Mouse (Mus musculus) intestine, postnatal 0 days (tissue): ENCODE measurements around the gene Lancl1. TPM values are rescaled to one million over a fixed set of nuclear protein-coding genes. Genes with fewer than 3 reads are reported as not detected.
A peak's percentile ranks its signal among the peaks of the same experiment; 100 is the strongest.

ENCODE experiments used
- ATAC-seq: fragments of 200-750 bp; cut with Nextera tagmentation; 2 replicates; pipeline ENCODE4 v1.8.0; 2017; ENCODE audit warnings: mild to moderate bottlenecking, moderate TSS enrichment, moderate library complexity
- H3K27ac ChIP-seq: fragments of 300-500 bp; sonication (generic); 2 replicates; pipeline ENCODE4 v1.5.1; 2014; ENCODE audit warnings: mild to moderate bottlenecking, low read depth, low read length, moderate library complexity
- H3K27me3 ChIP-seq: fragments of 300-500 bp; sonication (generic); replicated peaks from 2 replicates; pipeline ENCODE4 v1.6.1; 2014; ENCODE audit warnings: low read length, mixed read lengths; ENCODE audit not compliant: control insufficient read depth, insufficient read depth
- H3K36me3 ChIP-seq: fragments of 300-500 bp; sonication (generic); 2 replicates; pipeline ENCODE4 v1.6.1; 2014; ENCODE audit warnings: mild to moderate bottlenecking, moderate library complexity; ENCODE audit not compliant: control insufficient read depth, insufficient read depth
- H3K4me1 ChIP-seq: fragments of 300-500 bp; sonication (generic); replicated peaks from 2 replicates; pipeline ENCODE4 v1.6.1; 2014; ENCODE audit warnings: antibody characterized with exemption, low read length, mixed read lengths; ENCODE audit not compliant: control insufficient read depth, insufficient read depth
- H3K4me2 ChIP-seq: fragments of 300-500 bp; sonication (generic); replicated peaks from 2 replicates; pipeline ENCODE4 v1.6.1; 2014; ENCODE audit warnings: low read depth, mild to moderate bottlenecking, moderate library complexity
- H3K4me3 ChIP-seq: fragments of 300-500 bp; sonication (generic); 2 replicates; pipeline ENCODE4 v1.5.1; 2014; ENCODE audit warnings: low read depth, low read length
- H3K9ac ChIP-seq: fragments of 300-500 bp; sonication (generic); 2 replicates; pipeline ENCODE4 v1.6.1; 2014; ENCODE audit warnings: mild to moderate bottlenecking, low read depth, low read length
- H3K9me3 ChIP-seq: fragments of 300-500 bp; sonication (generic); 2 replicates; pipeline ENCODE4 v1.6.1; 2016; ENCODE audit warnings: mixed run types; ENCODE audit not compliant: control insufficient read depth
- CTCF ChIP-seq: sonication (generic); IDR thresholded peaks from 2 replicates; pipeline ENCODE4 v1.5.1; 2016; ENCODE audit warnings: low read depth, mild to moderate bottlenecking, control low read depth, antibody characterized with exemption, moderate library complexity
- WGBS: fragments of 180-500 bp; shearing (Covaris S2); extraction: QIAGEN DNeasy Blood & Tissue Kit; methylation state at CpG from one replicate; pipeline ENCODE4 v1.1.7; 2014; 5-methylcytosine and 5-hydroxymethylcytosine counted together
- polyA plus RNA-seq: library from polyadenylated mRNA; unstranded; fragments of >200 nt; fragmentation: Nextera tagmentation; extraction: Ambion mirVana; gene quantifications from 2 replicates; pipeline ENCODE4 v1.2.1, GENCODE M21; 2015

Lancl1 gene
- polyA plus RNA-seq, 1 experiment from 2014 or later = 32.9 TPM

- Histone ChIP-seq H3K27me3 (no peaks in the 10 kb centered on the region), H3K4me1 (no peaks in the 10 kb centered on the region; the same call in 1 of the 2 replicates), H3K4me3 (peak overlapping the region; percentile 93), H3K27ac (no peak overlapping the region), H3K9me3 (no peaks in the 10 kb centered on the region), H3K4me2 (peak overlapping the region; percentile 88), H3K36me3 (no peaks in the 10 kb centered on the region), H3K9ac (peak overlapping the region; percentile 65)
- 5% methylated on average over 5 of the region's 5 CpGs for WGBS
- ATAC-seq = 0 out of 2 replicates have a peak, but pooled peaks have one; percentile 7
- TF ChIP-seq CTCF = no peak
Observed at GRCm38 (mm10) chr1:67039083-67039482, 411 bp upstream of the Lancl1 start.

- no peak for TF ChIP-seq CTCF
- ATAC-seq = no peak
- no peak overlapping the region for H3K4me2 ChIP-seq
- H3K36me3 ChIP-seq = peaks cover 9% of the 10 kb centered on the region
- H3K4me3 ChIP-seq = no peak overlapping the region
- no peaks in the 10 kb centered on the region for H3K9me3 ChIP-seq
- H3K27me3 ChIP-seq = no peaks in the 10 kb centered on the region
- H3K27ac ChIP-seq = no peak overlapping the region
- no peaks in the 10 kb centered on the region; the same call in 1 of the 2 replicates for H3K4me1 ChIP-seq
- H3K9ac ChIP-seq = no peak overlapping the region
Observed at GRCm38 (mm10) chr1:67037198-67037597, 1.5 kb downstream of the Lancl1 start.

DNA sequence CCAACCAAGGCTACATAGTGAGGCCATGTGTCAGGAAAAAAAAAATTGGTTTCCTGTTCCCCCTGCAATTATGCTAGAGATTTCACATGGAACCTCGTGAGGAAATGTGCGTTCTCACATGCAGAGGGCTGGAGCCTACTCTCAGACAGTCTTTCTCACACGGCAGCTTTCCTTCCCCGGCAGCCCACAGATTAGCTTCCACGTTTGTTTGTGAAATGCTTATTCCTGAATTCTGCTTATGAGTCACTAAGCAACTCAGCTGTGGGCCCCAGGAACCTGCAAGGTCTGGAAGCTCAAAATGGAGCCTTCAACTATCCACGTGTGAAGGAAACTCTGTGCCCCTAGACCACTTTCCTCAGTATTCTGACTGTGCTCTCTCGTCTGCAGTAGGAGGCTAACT is 5.4 kb downstream of the Lancl1 start:
- 79% methylated on average over 7 of the region's 7 CpGs for WGBS
- Histone ChIP-seq H3K27me3 (no peaks in the 10 kb centered on the region), H3K4me1 (no peaks in the 10 kb centered on the region; the same call in 1 of the 2 replicates), H3K9me3 (no peaks in the 10 kb centered on the region), H3K4me2 (no peak overlapping the region), H3K27ac (0 out of 2 replicates have a peak overlapping the region, but pooled peaks have one; percentile 7), H3K9ac (no peak overlapping the region), H3K4me3 (no peak overlapping the region), H3K36me3 (peaks cover 24% of the 10 kb centered on the region)
- ATAC-seq = no peak
- TF ChIP-seq CTCF = no peak

GRCm38 (mm10) chr1:67026927-67027511 is 11.7 kb downstream of the Lancl1 start:
- H3K4me3 ChIP-seq = no peak overlapping the region
- ATAC-seq = no peak

GRCm38 (mm10) chr1:67026142-67026541 is 12.5 kb downstream of the Lancl1 start:
- no peaks in the 10 kb centered on the region for H3K9me3 ChIP-seq
- H3K4me1 ChIP-seq = no peaks in the 10 kb centered on the region
- H3K27ac ChIP-seq = no peak overlapping the region
- H3K4me2 ChIP-seq = no peak overlapping the region
- peaks cover 20% of the 10 kb centered on the region; the same call in 1 of the 2 replicates for H3K36me3 ChIP-seq
- H3K4me3 ChIP-seq = no peak overlapping the region
- H3K9ac ChIP-seq = no peak overlapping the region
- ATAC-seq = no peak
- H3K27me3 ChIP-seq = no peaks in the 10 kb centered on the region
- WGBS = 53% methylated on average over 2 of the region's 2 CpGs
- no peak for TF ChIP-seq CTCF

More at GRCm38 (mm10) chr1:67026927-67027511, 11.7 kb downstream of the Lancl1 start:
- Histone ChIP-seq H3K9me3 (no peaks in the 10 kb centered on the region), H3K27me3 (no peaks in the 10 kb centered on the region), H3K36me3 (peaks cover 20% of the 10 kb centered on the region; the same call in 1 of the 2 replicates), H3K4me2 (no peak overlapping the region), H3K4me1 (no peaks in the 10 kb centered on the region), H3K9ac (no peak overlapping the region), H3K27ac (no peak overlapping the region)
- no peak for TF ChIP-seq CTCF
- WGBS = 66% methylated on average over 6 of the region's 6 CpGs

DNA sequence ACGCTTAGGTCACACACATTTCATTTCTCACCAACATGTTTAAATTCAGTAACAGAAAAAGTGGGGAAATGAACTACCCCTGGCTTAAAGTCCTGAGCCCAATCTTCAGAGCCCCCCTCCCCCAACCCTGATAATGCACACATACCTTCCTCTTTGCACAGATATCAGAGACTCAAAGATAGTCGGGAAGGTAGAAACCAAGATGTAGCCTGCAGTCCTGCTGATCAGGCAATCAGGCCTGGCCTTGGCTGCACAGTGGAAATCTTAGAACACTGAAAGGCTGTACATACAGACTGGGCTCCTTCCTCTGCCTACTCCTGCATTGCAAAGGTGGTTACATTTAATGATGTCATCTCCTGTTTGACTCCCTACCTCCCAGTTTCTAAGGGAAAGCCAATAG is 15.9 kb downstream of the Lancl1 start:
- Histone ChIP-seq H3K9ac (no peak overlapping the region), H3K27ac (no peak overlapping the region), H3K27me3 (no peaks in the 10 kb centered on the region), H3K4me2 (no peak overlapping the region), H3K9me3 (no peaks in the 10 kb centered on the region), H3K36me3 (peaks cover 13% of the 10 kb centered on the region; the same call in 1 of the 2 replicates), H3K4me1 (no peaks in the 10 kb centered on the region), H3K4me3 (no peak overlapping the region)
- no peak for TF ChIP-seq CTCF
- 92% methylated on average over 2 of the region's 2 CpGs for WGBS
- ATAC-seq = no peak

DNA sequence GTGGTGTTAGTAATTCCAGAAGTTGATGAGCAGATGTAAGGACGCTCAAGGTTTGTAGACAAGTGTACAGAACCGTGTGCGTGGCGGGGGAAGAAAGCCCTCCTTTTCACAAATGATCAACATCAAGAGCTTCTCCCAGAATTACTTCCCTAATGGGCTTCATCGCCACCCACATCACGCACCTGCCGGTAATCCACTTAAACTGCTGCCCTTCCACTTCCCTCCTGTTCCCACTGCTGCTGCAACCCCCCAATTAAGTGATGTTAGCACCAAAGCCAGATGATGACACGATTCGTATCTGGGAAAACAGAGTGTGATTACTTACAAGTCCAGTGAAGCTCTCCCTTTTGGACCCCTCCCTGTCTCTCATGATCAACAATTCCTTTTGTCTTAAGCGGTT is 16.6 kb downstream of the Lancl1 start:
- Histone ChIP-seq H3K36me3 (peaks cover 13% of the 10 kb centered on the region; the same call in 1 of the 2 replicates), H3K4me3 (no peak overlapping the region), H3K27me3 (no peaks in the 10 kb centered on the region), H3K4me1 (no peaks in the 10 kb centered on the region), H3K9ac (no peak overlapping the region), H3K4me2 (no peak overlapping the region), H3K27ac (no peak overlapping the region), H3K9me3 (no peaks in the 10 kb centered on the region)
- 93% methylated on average over 10 of the region's 10 CpGs for WGBS
- ATAC-seq = no peak
- TF ChIP-seq CTCF = no peak
